Mouse (Mus musculus) intestine, postnatal 0 days (tissue): ENCODE measurements at regions not wholly inside any gene's neighbourhood (a gene's known extent, or its start where the extent isn't known, plus 50 kb on each side); places are given as distances from the start of the nearest gene placed in this dataset.

ENCODE experiments used
- ATAC-seq: fragments of 200-750 bp; cut with Nextera tagmentation; 2 replicates; pipeline ENCODE4 v1.8.0; 2017; ENCODE audit warnings: mild to moderate bottlenecking, moderate TSS enrichment, moderate library complexity
- H3K27ac ChIP-seq: fragments of 300-500 bp; sonication (generic); 2 replicates; pipeline ENCODE4 v1.5.1; 2014; ENCODE audit warnings: mild to moderate bottlenecking, low read depth, low read length, moderate library complexity
- H3K27me3 ChIP-seq: fragments of 300-500 bp; sonication (generic); replicated peaks from 2 replicates; pipeline ENCODE4 v1.6.1; 2014; ENCODE audit warnings: low read length, mixed read lengths; ENCODE audit not compliant: control insufficient read depth, insufficient read depth
- H3K36me3 ChIP-seq: fragments of 300-500 bp; sonication (generic); 2 replicates; pipeline ENCODE4 v1.6.1; 2014; ENCODE audit warnings: mild to moderate bottlenecking, moderate library complexity; ENCODE audit not compliant: control insufficient read depth, insufficient read depth
- H3K4me1 ChIP-seq: fragments of 300-500 bp; sonication (generic); replicated peaks from 2 replicates; pipeline ENCODE4 v1.6.1; 2014; ENCODE audit warnings: antibody characterized with exemption, low read length, mixed read lengths; ENCODE audit not compliant: control insufficient read depth, insufficient read depth
- H3K4me2 ChIP-seq: fragments of 300-500 bp; sonication (generic); replicated peaks from 2 replicates; pipeline ENCODE4 v1.6.1; 2014; ENCODE audit warnings: low read depth, mild to moderate bottlenecking, moderate library complexity
- H3K4me3 ChIP-seq: fragments of 300-500 bp; sonication (generic); 2 replicates; pipeline ENCODE4 v1.5.1; 2014; ENCODE audit warnings: low read depth, low read length
- H3K9ac ChIP-seq: fragments of 300-500 bp; sonication (generic); 2 replicates; pipeline ENCODE4 v1.6.1; 2014; ENCODE audit warnings: mild to moderate bottlenecking, low read depth, low read length
- H3K9me3 ChIP-seq: fragments of 300-500 bp; sonication (generic); 2 replicates; pipeline ENCODE4 v1.6.1; 2016; ENCODE audit warnings: mixed run types; ENCODE audit not compliant: control insufficient read depth
- CTCF ChIP-seq: sonication (generic); IDR thresholded peaks from 2 replicates; pipeline ENCODE4 v1.5.1; 2016; ENCODE audit warnings: low read depth, mild to moderate bottlenecking, control low read depth, antibody characterized with exemption, moderate library complexity
- WGBS: fragments of 180-500 bp; shearing (Covaris S2); extraction: QIAGEN DNeasy Blood & Tissue Kit; methylation state at CpG from one replicate; pipeline ENCODE4 v1.1.7; 2014; 5-methylcytosine and 5-hydroxymethylcytosine counted together

DNA sequence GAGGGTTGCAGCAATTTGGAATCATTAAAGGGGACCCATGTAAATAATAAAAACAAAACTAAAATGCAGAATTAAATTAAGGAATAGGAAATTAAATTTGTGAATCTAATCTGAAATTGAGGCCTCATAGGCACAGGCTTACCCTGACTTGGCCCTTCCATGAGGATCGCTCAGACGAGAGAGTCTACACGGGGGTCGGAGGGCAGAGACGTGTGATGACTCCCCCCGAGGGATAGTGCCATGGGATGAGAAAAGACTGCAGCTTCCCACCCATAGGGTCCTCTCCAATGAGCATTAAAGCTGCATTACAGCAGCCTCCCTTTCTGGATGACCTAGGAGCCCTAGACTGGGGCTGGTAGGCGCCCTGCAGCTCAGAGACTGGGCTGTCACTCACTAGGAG, 85.4 kb upstream of the Pkdcc start:
- 90% methylated on average over 7 of the region's 7 CpGs for whole genome bisulfite sequencing
- Histone ChIP-seq H3K4me2 (no peak overlapping the region), H3K4me1 (no peaks in the 10 kb centered on the region), H3K9me3 (no peaks in the 10 kb centered on the region), H3K27me3 (no peaks in the 10 kb centered on the region), H3K27ac (no peak overlapping the region), H3K36me3 (no peaks in the 10 kb centered on the region), H3K4me3 (no peak overlapping the region), H3K9ac (no peak overlapping the region)
- no peak for TF ChIP-seq CTCF
- ATAC-seq, result no peak

DNA sequence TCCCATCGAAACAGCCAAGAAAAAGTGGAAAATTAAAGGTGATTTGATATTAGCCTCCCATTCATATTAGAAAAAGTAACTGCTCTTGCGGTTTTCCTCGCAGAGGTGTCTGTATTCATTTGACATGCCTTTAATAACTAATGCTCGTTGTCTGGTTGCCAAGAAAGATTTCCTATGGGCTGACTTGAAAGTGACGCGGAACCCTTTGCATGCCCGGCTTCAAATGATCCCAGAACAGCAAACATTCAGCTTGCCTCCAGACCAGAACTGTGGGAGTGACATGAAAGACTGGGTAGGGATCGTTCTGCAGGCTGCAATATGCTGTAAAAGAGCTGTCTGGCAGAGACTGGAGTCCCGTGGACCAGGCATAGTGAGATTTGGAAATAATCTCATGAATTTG, 81.9 kb upstream of the Pkdcc start:
- no peak overlapping the region for H3K9ac ChIP-seq
- WGBS, result 70% methylated on average over 9 of the region's 9 CpGs
- H3K4me2 ChIP-seq, result no peak overlapping the region
- no peaks in the 10 kb centered on the region for H3K27me3 ChIP-seq
- H3K27ac ChIP-seq, result no peak overlapping the region
- no peaks in the 10 kb centered on the region for H3K9me3 ChIP-seq
- no peaks in the 10 kb centered on the region for H3K36me3 ChIP-seq
- ATAC-seq, result no peak
- H3K4me1 ChIP-seq, result no peaks in the 10 kb centered on the region
- H3K4me3 ChIP-seq, result no peak overlapping the region
- TF ChIP-seq CTCF, result no peak

DNA sequence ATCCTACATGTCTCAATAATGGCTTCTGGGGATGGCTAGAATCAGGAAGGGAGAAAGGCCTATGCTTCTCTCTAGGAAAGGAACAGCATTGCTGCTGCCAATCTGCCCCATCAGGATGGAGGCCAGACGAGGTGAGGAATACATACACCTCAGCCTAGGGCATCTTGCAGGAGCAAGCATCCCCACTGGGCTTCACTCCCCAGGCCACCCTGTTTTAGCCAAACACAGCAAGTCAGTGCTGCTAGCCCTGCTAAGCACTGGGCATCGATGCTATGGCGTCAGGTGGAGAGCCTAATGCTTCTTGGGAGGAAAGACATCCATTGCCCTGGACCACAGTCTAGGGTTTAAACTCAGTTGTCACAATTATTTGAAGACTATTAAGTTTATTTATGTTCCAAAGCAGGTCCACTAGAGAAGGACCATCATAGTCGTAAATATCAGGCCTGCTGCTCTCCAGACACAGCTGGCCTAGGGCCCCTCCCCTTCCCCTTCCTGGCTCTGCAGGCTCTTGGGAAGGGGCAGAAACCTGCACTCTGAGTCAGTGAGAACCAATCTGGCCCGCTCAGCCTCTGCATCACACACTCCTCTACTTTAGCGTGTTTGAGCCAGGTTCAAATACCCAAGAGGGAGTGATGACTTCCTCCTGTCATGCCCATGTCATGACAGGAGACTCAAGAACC, 79.5 kb upstream of the Pkdcc start:
- no peak for TF ChIP-seq CTCF
- Histone ChIP-seq H3K27me3 (no peaks in the 10 kb centered on the region), H3K36me3 (no peaks in the 10 kb centered on the region), H3K27ac (no peak overlapping the region), H3K9me3 (no peaks in the 10 kb centered on the region), H3K4me2 (no peak overlapping the region), H3K9ac (no peak overlapping the region), H3K4me1 (no peaks in the 10 kb centered on the region), H3K4me3 (no peak overlapping the region)
- ATAC-seq, result no peak
- WGBS, result 62% methylated on average over 6 of the region's 6 CpGs

DNA sequence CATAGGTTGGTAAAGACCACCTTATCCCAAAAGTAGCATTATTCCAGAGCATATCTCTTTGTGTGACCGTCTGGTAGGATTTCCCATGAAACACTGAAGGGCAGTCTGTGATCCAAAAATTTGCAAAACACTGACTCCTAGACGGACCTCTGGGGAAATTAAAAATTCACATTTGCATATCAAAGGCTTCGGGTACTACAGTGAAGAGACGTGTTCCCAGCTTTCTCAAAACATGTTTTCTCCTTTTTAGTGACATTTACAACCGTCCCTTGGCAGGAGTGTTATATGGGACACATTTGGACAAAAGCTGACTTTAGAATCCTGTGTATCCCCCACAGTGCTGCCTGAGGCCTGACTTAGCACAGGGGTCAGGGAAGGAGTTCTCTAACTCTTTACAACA, 78.8 kb upstream of the Pkdcc start:
- H3K9ac ChIP-seq, result no peak overlapping the region
- no peak overlapping the region for H3K27ac ChIP-seq
- WGBS, result 88% methylated on average over 5 of the region's 5 CpGs
- no peaks in the 10 kb centered on the region for H3K9me3 ChIP-seq
- no peak for TF ChIP-seq CTCF
- H3K4me3 ChIP-seq, result no peak overlapping the region
- no peak for ATAC-seq
- H3K4me1 ChIP-seq, result no peaks in the 10 kb centered on the region
- no peak overlapping the region for H3K4me2 ChIP-seq
- no peaks in the 10 kb centered on the region for H3K36me3 ChIP-seq
- no peaks in the 10 kb centered on the region for H3K27me3 ChIP-seq

DNA sequence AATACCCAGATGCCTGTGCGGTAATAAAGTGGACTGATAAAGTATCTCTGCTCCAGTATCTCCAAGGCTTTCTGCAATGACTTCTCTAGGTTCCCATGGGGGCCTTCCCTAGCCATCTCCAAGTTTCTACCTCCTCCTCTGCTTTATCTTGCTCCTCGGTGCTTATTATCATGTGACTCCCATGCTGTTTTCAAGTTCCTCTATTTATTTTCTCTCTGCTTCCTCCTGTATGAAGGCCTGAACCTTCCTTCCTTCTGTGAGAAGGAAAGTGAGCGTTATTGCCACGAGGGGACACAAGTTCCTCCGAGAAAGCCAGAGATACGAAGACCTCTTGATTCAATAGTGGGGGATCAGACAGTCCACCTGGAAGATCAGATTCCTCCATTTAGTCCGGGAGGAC, 77.4 kb upstream of the Pkdcc start:
- WGBS, result 68% methylated on average over 7 of the region's 7 CpGs
- H3K4me3 ChIP-seq, result no peak overlapping the region
- TF ChIP-seq CTCF, result no peak

DNA sequence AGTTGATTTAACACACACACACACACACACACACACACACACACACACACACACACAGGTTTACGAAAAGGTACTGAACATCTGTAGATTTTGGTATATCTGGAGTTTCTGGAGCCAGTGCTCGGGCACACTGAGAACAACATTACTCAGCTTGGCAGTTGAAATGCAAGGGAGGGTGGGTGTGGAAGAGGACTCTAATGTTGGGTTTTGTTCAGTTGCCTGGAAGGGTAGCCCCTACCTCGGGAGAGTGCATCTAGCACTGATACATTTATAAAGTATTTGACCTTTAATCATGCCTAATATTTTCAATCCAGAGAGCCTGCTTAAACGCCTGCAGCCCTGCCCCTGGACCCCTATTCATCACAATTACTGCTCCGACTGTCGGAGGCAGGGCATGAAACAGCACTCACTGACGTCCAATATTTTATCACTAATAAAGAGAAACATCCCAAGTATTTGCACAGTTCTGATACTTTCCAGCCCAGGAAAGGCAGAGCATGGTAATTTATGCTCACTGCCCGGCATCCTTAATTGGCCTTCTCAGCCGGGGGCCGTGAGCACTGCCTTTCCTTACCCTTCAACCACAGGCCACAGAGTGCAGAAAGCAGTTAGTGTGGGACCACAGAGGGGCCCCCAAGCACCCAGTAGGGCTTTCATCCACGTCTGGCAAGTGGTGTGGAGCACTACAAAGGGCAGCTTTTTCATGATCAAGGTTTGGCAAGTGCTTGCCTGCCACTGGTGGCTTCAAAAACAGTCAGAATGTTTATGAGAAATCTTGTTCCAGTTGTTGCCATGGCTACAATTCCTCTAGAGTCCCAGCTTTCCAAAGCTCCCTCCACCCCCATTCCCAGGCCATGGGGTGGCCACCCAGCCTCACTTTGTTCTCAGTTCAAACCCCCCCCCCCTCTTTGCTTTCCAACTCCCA, 76.3 kb upstream of the Pkdcc start:
- Histone ChIP-seq H3K36me3 (no peaks in the 10 kb centered on the region), H3K9me3 (no peaks in the 10 kb centered on the region), H3K4me3 (no peak overlapping the region), H3K4me2 (no peak overlapping the region), H3K9ac (no peak overlapping the region), H3K27me3 (no peaks in the 10 kb centered on the region), H3K27ac (no peak overlapping the region), H3K4me1 (no peaks in the 10 kb centered on the region)
- 55% methylated on average over 11 of the region's 11 CpGs for WGBS
- ATAC-seq, result no peak
- TF ChIP-seq CTCF, result no peak

More for the DNA sequence above, 77.4 kb upstream of the Pkdcc start:
- H3K27ac ChIP-seq, result no peak overlapping the region
- no peak for ATAC-seq
- H3K4me1 ChIP-seq, result no peaks in the 10 kb centered on the region
- H3K27me3 ChIP-seq, result no peaks in the 10 kb centered on the region
- H3K9me3 ChIP-seq, result no peaks in the 10 kb centered on the region
- no peaks in the 10 kb centered on the region for H3K36me3 ChIP-seq
- H3K9ac ChIP-seq, result no peak overlapping the region
- no peak overlapping the region for H3K4me2 ChIP-seq
